Mouse (Mus musculus) olfactory bulb, adult 2 months (tissue): Measurements from ENCODE around the gene Efna5.

ENCODE experiments used
- CTCF ChIP-seq: fragments of 200-500 bp; IDR thresholded peaks from 2 replicates; pipeline ENCODE4 v1.5.1; 2012; ENCODE audit warnings: low read depth, mild to moderate bottlenecking, low read length, moderate library complexity; ENCODE audit not compliant: insufficient read depth
- POLR2A ChIP-seq: fragments of 200-500 bp; IDR thresholded peaks from 2 replicates; pipeline ENCODE4 v1.6.1; 2012; ENCODE audit warnings: mild to moderate bottlenecking, low read depth, low read length, moderate library complexity; ENCODE audit not compliant: insufficient read depth

DNA sequence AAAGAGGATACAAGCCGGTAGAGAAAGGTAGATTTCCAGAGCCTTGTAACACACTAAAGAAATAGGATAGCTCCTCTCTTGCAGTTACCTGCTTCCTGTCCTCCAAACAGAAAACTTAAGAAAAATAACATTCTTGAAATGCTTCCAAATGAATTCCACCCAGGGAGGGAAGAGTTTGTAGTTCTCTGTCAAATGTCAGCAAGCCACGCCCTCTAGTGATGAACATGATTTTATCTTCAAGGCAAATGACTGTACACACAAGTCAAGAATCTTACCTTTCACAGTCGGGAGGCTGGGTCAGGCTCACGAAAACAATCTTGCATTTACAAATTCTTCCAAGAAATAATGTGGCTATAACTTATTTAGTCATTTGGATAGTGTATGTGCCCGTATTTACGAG, 78.4 kb downstream of the Efna5 start:
- no peak for TF ChIP-seq CTCF
- TF ChIP-seq POLR2A = no peak
